Mouse (Mus musculus) ES-E14 (cell line): Measurements from ENCODE around the gene Tnfaip1.

ENCODE experiments used
- HCFC1 ChIP-seq: IDR thresholded peaks from 2 replicates; pipeline ENCODE4 v1.6.1; 2012; ENCODE audit warnings: low read length, inconsistent platforms, borderline replicate concordance; ENCODE audit not compliant: insufficient read depth
- MAFK ChIP-seq: IDR thresholded peaks from 2 replicates; pipeline ENCODE4 v1.6.1; 2014; ENCODE audit warnings: mild to moderate bottlenecking, low read depth, low read length, inconsistent platforms; ENCODE audit not compliant: insufficient read depth
- ZNF384 ChIP-seq: IDR thresholded peaks from 2 replicates; pipeline ENCODE4 v1.6.1; 2012; ENCODE audit warnings: low read depth, low read length, inconsistent platforms

GRCm38 (mm10) chr11:78549491-78549987, 13.4 kb upstream of the Tnfaip1 start:
- TF ChIP-seq HCFC1 (no peak), ZNF384 (no peak), MAFK (no peak)
